Mouse (Mus musculus): ENCODE results near the gene Dlg2. TPM values are rescaled to one million over a fixed set of nuclear protein-coding genes. Genes with fewer than 3 reads are reported as not detected.

Gene Dlg2
- polyA plus RNA-seq, 1 experiment from 2014 or later: 30.0 TPM

- WGBS: 76% methylated on average over 4 of the region's 4 CpGs
- Histone ChIP-seq H3K4me1 (replicated peaks; ENCODE audit: control insufficient read depth, insufficient read depth, low read length) (no peaks in the 10 kb centered on the region), H3K27me3 (ENCODE audit: control insufficient read depth, insufficient read depth, low read length) (no peaks in the 10 kb centered on the region), H3K4me2 (replicated peaks) (no peak overlapping the region), H3K27ac (no peak overlapping the region), H3K9me3 (ENCODE audit: control insufficient read depth, low read length) (no peaks in the 10 kb centered on the region), H3K4me3 (replicated peaks; ENCODE audit: low read length) (no peak overlapping the region), H3K36me3 (replicated peaks; ENCODE audit: control insufficient read depth, insufficient read depth) (no peaks in the 10 kb centered on the region), H3K9ac (no peak overlapping the region)
- DNase-seq (ENCODE audit: low spot score) (no peak), ATAC-seq (ENCODE audit: low FRiP score) (no peak)
Observed at GRCm38 (mm10) chr7:92005681-92006425, 1529.4 kb downstream of the Dlg2 start.

- H3K9me3 ChIP-seq (ENCODE audit: control insufficient read depth, low read length): no peaks in the 10 kb centered on the region
- no peaks in the 10 kb centered on the region for H3K4me1 ChIP-seq (replicated peaks; ENCODE audit: control insufficient read depth, insufficient read depth, low read length)
- ATAC-seq (ENCODE audit: low FRiP score): no peak
- H3K4me3 ChIP-seq (replicated peaks; ENCODE audit: low read length): no peak overlapping the region
- H3K4me2 ChIP-seq (replicated peaks): no peak overlapping the region
- WGBS: 98% methylated on average over 1 of the region's 1 CpGs
- H3K27me3 ChIP-seq (ENCODE audit: control insufficient read depth, insufficient read depth, low read length): no peaks in the 10 kb centered on the region
- H3K27ac ChIP-seq: no peak overlapping the region
- H3K36me3 ChIP-seq (replicated peaks; ENCODE audit: control insufficient read depth, insufficient read depth): no peaks in the 10 kb centered on the region
- no peak overlapping the region for H3K9ac ChIP-seq
- DNase-seq (ENCODE audit: low spot score): no peak
Observed at GRCm38 (mm10) chr7:92008702-92009101, 1532.2 kb downstream of the Dlg2 start.

GRCm38 (mm10) chr7:92024928-92025327, 1548.5 kb downstream of the Dlg2 start:
- Histone ChIP-seq H3K4me2 (replicated peaks) (no peak overlapping the region), H3K9ac (no peak overlapping the region), H3K4me1 (replicated peaks; ENCODE audit: control insufficient read depth, insufficient read depth, low read length) (no peaks in the 10 kb centered on the region), H3K36me3 (replicated peaks; ENCODE audit: control insufficient read depth, insufficient read depth) (no peaks in the 10 kb centered on the region), H3K9me3 (ENCODE audit: control insufficient read depth, low read length) (no peaks in the 10 kb centered on the region), H3K27me3 (ENCODE audit: control insufficient read depth, insufficient read depth, low read length) (no peaks in the 10 kb centered on the region), H3K27ac (no peak overlapping the region), H3K4me3 (replicated peaks; ENCODE audit: low read length) (no peak overlapping the region)
- WGBS: 72% methylated on average over 1 of the region's 1 CpGs
- ATAC-seq (ENCODE audit: low FRiP score) (no peak), DNase-seq (ENCODE audit: low spot score) (no peak)

- no peaks in the 10 kb centered on the region for H3K27me3 ChIP-seq (ENCODE audit: control insufficient read depth, insufficient read depth, low read length)
- H3K4me1 ChIP-seq (replicated peaks; ENCODE audit: control insufficient read depth, insufficient read depth, low read length): no peaks in the 10 kb centered on the region
- no peak overlapping the region for H3K9ac ChIP-seq
- H3K36me3 ChIP-seq (replicated peaks; ENCODE audit: control insufficient read depth, insufficient read depth): no peaks in the 10 kb centered on the region
- no peak overlapping the region for H3K4me3 ChIP-seq (replicated peaks; ENCODE audit: low read length)
- no peak for ATAC-seq (ENCODE audit: low FRiP score)
- 57% methylated on average over 2 of the region's 2 CpGs for WGBS
- no peak overlapping the region for H3K27ac ChIP-seq
- H3K9me3 ChIP-seq (ENCODE audit: control insufficient read depth, low read length): no peaks in the 10 kb centered on the region
- DNase-seq (ENCODE audit: low spot score): no peak
- H3K4me2 ChIP-seq (replicated peaks): no peak overlapping the region
Observed at GRCm38 (mm10) chr7:92025465-92026056, 1549.1 kb downstream of the Dlg2 start.

GRCm38 (mm10) chr7:92027049-92027448, 1550.6 kb downstream of the Dlg2 start:
- no peaks in the 10 kb centered on the region for H3K36me3 ChIP-seq (replicated peaks; ENCODE audit: control insufficient read depth, insufficient read depth)
- 0 out of 2 replicates have a peak, but pooled peaks have one; percentile 53 for ATAC-seq (ENCODE audit: low FRiP score)
- H3K9ac ChIP-seq: no peak overlapping the region
- no peaks in the 10 kb centered on the region for H3K9me3 ChIP-seq (ENCODE audit: control insufficient read depth, low read length)
- no peak overlapping the region for H3K27ac ChIP-seq
- H3K4me2 ChIP-seq (replicated peaks): no peak overlapping the region
- H3K4me3 ChIP-seq (replicated peaks; ENCODE audit: low read length): no peak overlapping the region
- WGBS: 38% methylated on average over 7 of the region's 7 CpGs
- H3K27me3 ChIP-seq (ENCODE audit: control insufficient read depth, insufficient read depth, low read length): no peaks in the 10 kb centered on the region
- DNase-seq (ENCODE audit: low spot score): peak; percentile 79
- no peaks in the 10 kb centered on the region for H3K4me1 ChIP-seq (replicated peaks; ENCODE audit: control insufficient read depth, insufficient read depth, low read length)

DNA sequence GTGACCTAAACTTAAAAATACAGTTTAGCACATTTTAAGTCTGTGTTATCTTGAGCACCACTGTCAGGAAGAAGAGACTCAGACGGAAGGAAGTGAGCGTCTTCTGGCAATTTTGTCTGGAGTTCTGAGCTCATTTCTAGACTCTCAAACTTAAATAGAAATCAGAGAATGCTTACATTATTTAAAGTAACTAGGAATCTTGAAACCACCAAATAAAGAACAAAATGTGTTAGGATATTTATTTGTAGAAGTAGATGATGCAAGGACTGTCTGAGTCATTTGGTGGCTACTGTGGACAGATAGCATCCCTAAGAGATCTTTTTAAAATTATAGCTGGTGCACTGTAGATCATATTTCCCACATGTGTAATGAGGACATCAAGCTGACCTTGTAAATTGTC, 1557.8 kb downstream of the Dlg2 start:
- WGBS: 95% methylated on average over 2 of the region's 2 CpGs
- ATAC-seq (ENCODE audit: low FRiP score) (no peak), DNase-seq (ENCODE audit: low spot score) (no peak)
- Histone ChIP-seq H3K4me1 (replicated peaks; ENCODE audit: control insufficient read depth, insufficient read depth, low read length) (no peaks in the 10 kb centered on the region), H3K27ac (no peak overlapping the region), H3K9ac (no peak overlapping the region), H3K27me3 (ENCODE audit: control insufficient read depth, insufficient read depth, low read length) (no peaks in the 10 kb centered on the region), H3K4me2 (replicated peaks) (no peak overlapping the region), H3K4me3 (replicated peaks; ENCODE audit: low read length) (no peak overlapping the region), H3K36me3 (replicated peaks; ENCODE audit: control insufficient read depth, insufficient read depth) (no peaks in the 10 kb centered on the region), H3K9me3 (ENCODE audit: control insufficient read depth, low read length) (no peaks in the 10 kb centered on the region)

DNA sequence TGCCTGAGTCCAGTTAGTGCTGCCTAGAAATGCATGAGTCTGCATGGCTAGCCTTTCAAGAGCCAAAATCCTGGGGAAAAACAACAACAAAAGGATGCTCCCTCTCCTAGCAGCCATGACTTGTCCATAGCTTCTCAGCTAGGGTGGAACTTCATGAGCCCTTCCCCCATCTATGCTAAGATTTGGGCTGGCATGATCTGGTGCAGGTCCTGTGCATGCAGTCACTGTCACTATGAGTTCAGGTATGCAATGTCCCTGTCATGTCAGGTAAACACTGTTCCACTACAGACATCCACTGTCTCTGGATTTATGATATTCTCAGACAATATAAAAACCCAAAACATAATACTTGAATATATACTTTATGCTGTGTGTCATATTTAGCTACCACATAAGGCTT, 1563.7 kb downstream of the Dlg2 start:
- Histone ChIP-seq H3K9ac (no peak overlapping the region), H3K27ac (no peak overlapping the region), H3K36me3 (replicated peaks; ENCODE audit: control insufficient read depth, insufficient read depth) (no peaks in the 10 kb centered on the region), H3K4me2 (replicated peaks) (no peak overlapping the region), H3K4me3 (replicated peaks; ENCODE audit: low read length) (no peak overlapping the region), H3K4me1 (replicated peaks; ENCODE audit: control insufficient read depth, insufficient read depth, low read length) (no peaks in the 10 kb centered on the region), H3K9me3 (ENCODE audit: control insufficient read depth, low read length) (no peaks in the 10 kb centered on the region), H3K27me3 (ENCODE audit: control insufficient read depth, insufficient read depth, low read length) (no peaks in the 10 kb centered on the region)
- ATAC-seq (ENCODE audit: low FRiP score) (no peak), DNase-seq (ENCODE audit: low spot score) (no peak)

DNA sequence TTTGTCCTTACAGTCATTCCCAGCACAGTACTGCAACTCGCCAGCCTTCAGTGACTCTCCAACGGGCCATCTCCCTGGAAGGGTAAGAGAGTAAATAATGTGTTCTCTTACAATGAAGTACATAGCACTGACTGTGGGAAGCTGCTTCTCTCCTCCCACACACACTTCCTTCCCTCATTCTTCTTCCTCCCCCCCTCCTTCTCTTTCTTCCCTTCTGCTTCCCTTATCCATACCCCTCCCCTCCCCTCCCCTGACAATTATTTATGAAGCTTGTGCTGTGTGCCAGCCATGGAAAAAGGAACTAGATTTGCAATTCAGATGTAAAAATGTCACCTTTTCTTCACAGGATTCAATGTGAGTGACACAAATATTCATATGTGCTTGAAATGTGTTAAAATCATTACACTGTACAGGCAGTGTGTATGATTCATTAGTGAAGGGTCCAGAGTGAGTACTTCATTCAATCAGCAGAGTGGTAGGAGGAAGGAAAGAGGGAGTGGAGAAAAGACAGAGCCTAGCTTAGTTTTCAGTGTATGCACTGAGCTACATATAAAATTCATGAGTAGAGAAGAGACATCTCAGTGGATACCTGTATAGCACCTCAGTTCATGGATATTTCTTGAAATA, 1564.4 kb downstream of the Dlg2 start:
- no peak for DNase-seq (ENCODE audit: low spot score)
- peak overlapping the region; percentile 54; the same call in 1 of the 2 replicates for H3K27ac ChIP-seq
- peak; percentile 46; the same call in 1 of the 2 replicates for ATAC-seq (ENCODE audit: low FRiP score)

DNA sequence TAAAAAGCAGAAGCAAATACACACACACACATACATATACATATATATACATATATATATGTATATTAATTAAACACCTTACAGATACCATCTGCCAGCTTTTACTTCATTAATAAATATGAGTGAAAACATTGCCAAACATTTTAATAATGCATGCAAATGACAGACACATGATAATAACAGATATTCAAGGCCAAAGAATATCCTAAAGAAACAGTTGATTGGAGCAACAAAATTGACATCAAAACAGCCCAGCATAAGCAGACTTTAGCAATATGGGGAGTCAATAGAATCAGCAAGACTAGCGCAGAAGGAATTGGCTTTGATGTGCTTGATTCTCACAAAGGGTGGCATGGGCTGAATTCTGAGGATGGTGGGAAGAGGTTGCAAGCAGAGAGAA, 1568.5 kb downstream of the Dlg2 start:
- H3K27ac ChIP-seq: no peak overlapping the region
- no peaks in the 10 kb centered on the region for H3K36me3 ChIP-seq (replicated peaks; ENCODE audit: control insufficient read depth, insufficient read depth)
- H3K9me3 ChIP-seq (ENCODE audit: control insufficient read depth, low read length): no peaks in the 10 kb centered on the region
- H3K4me2 ChIP-seq (replicated peaks): no peak overlapping the region
- DNase-seq (ENCODE audit: low spot score) (no peak), ATAC-seq (ENCODE audit: low FRiP score) (no peak)
- WGBS: 77% methylated on average over 1 of the region's 1 CpGs
- H3K27me3 ChIP-seq (ENCODE audit: control insufficient read depth, insufficient read depth, low read length): no peaks in the 10 kb centered on the region
- H3K4me3 ChIP-seq (replicated peaks; ENCODE audit: low read length): no peak overlapping the region
- no peaks in the 10 kb centered on the region for H3K4me1 ChIP-seq (replicated peaks; ENCODE audit: control insufficient read depth, insufficient read depth, low read length)
- H3K9ac ChIP-seq: no peak overlapping the region

More for the DNA sequence above, 1564.4 kb downstream of the Dlg2 start:
- H3K4me2 ChIP-seq (replicated peaks): no peak overlapping the region
- no peaks in the 10 kb centered on the region for H3K4me1 ChIP-seq (replicated peaks; ENCODE audit: control insufficient read depth, insufficient read depth, low read length)
- no peaks in the 10 kb centered on the region for H3K27me3 ChIP-seq (ENCODE audit: control insufficient read depth, insufficient read depth, low read length)
- H3K4me3 ChIP-seq (replicated peaks; ENCODE audit: low read length): no peak overlapping the region
- H3K9me3 ChIP-seq (ENCODE audit: control insufficient read depth, low read length): no peaks in the 10 kb centered on the region
- 46% methylated on average over 2 of the region's 2 CpGs for WGBS
- no peak overlapping the region for H3K9ac ChIP-seq
- no peaks in the 10 kb centered on the region for H3K36me3 ChIP-seq (replicated peaks; ENCODE audit: control insufficient read depth, insufficient read depth)

Measured in hindbrain, embryonic 14.5 days (tissue).